Mouse (Mus musculus) forebrain, embryonic 10.5 days (tissue): Measurements from ENCODE around the gene 1700001C19Rik. TPM values are rescaled to one million over a fixed set of nuclear protein-coding genes. Genes with fewer than 3 reads are reported as not detected.

Experiments
- DNase-seq: peaks from one replicate; pipeline ENCODE4 v3.0.0-alpha.2; 2017; ENCODE audit warnings: low spot score; ENCODE audit errors: extremely low spot score
- H3K27ac ChIP-seq: fragments of 300-500 bp; sonication (generic); 2 replicates; pipeline ENCODE4 v1.5.1; 2016; ENCODE audit warnings: mild to moderate bottlenecking
- H3K27me3 ChIP-seq: fragments of 300-500 bp; sonication (generic); 2 replicates; pipeline ENCODE4 v1.6.1; 2016; ENCODE audit warnings: mild to moderate bottlenecking; ENCODE audit not compliant: poor library complexity, severe bottlenecking
- H3K36me3 ChIP-seq: fragments of 300-500 bp; sonication (generic); replicated peaks from 2 replicates; pipeline ENCODE4 v1.6.1; 2016; ENCODE audit warnings: mild to moderate bottlenecking, moderate library complexity
- H3K4me1 ChIP-seq: fragments of 300-500 bp; sonication (generic); 2 replicates; pipeline ENCODE4 v1.6.1; 2016
- H3K4me3 ChIP-seq: fragments of 300-500 bp; sonication (generic); 2 replicates; pipeline ENCODE4 v1.5.1; 2016; ENCODE audit warnings: mild to moderate bottlenecking, moderate library complexity
- H3K9me3 ChIP-seq: fragments of 300-500 bp; sonication (generic); 2 replicates; pipeline ENCODE4 v1.6.1; 2016; ENCODE audit warnings: mild to moderate bottlenecking, moderate library complexity
- WGBS: fragments of 180-500 bp; shearing (Covaris S2); methylation state at CpG from one replicate; pipeline ENCODE4 v1.1.7; 2016; 5-methylcytosine and 5-hydroxymethylcytosine counted together
- polyA plus RNA-seq: library from polyadenylated mRNA; unstranded; fragments of >200 nt; fragmentation: Nextera tagmentation; extraction: Ambion mirVana; gene quantifications from 2 replicates; pipeline ENCODE4 v1.2.1, GENCODE M21; 2016

The 1700001C19Rik gene
- polyA plus RNA-seq, 1 experiment from 2014 or later: not detected

- Histone ChIP-seq H3K4me1 (peaks cover 12% of the 10 kb centered on the region), H3K4me3 (no peak overlapping the region), H3K27me3 (peaks cover 37% of the 10 kb centered on the region), H3K36me3 (no peaks in the 10 kb centered on the region), H3K9me3 (no peaks in the 10 kb centered on the region), H3K27ac (no peak overlapping the region)
- 86% methylated on average over 13 of the region's 13 CpGs for WGBS
- no peak for DNase-seq
Measured at GRCm38 (mm10) chr17:47458310-47458709, 21.1 kb upstream of the 1700001C19Rik start.

- peaks cover 16% of the 10 kb centered on the region for H3K4me1 ChIP-seq
- peaks cover 3% of the 10 kb centered on the region for H3K27me3 ChIP-seq
- WGBS: 86% methylated on average over 8 of the region's 8 CpGs
- no peak overlapping the region for H3K27ac ChIP-seq
- DNase-seq: no peak
- H3K36me3 ChIP-seq: no peaks in the 10 kb centered on the region
- no peak overlapping the region for H3K4me3 ChIP-seq
- no peaks in the 10 kb centered on the region for H3K9me3 ChIP-seq
Measured at GRCm38 (mm10) chr17:47454675-47455074, 17.5 kb upstream of the 1700001C19Rik start.

GRCm38 (mm10) chr17:47452886-47453285 is 15.7 kb upstream of the 1700001C19Rik start:
- DNase-seq: no peak
- Histone ChIP-seq H3K4me1 (peaks cover 27% of the 10 kb centered on the region), H3K27ac (no peak overlapping the region), H3K27me3 (no peaks in the 10 kb centered on the region; the same call in 1 of the 2 replicates), H3K36me3 (no peaks in the 10 kb centered on the region), H3K9me3 (no peaks in the 10 kb centered on the region), H3K4me3 (no peak overlapping the region)
- WGBS: 52% methylated on average over 7 of the region's 7 CpGs

GRCm38 (mm10) chr17:47450880-47451565 is 13.8 kb upstream of the 1700001C19Rik start:
- no peak overlapping the region for H3K27ac ChIP-seq
- H3K9me3 ChIP-seq: no peaks in the 10 kb centered on the region
- peaks cover 30% of the 10 kb centered on the region for H3K4me1 ChIP-seq
- H3K36me3 ChIP-seq: no peaks in the 10 kb centered on the region
- no peak overlapping the region for H3K4me3 ChIP-seq
- no peak for DNase-seq
- H3K27me3 ChIP-seq: no peaks in the 10 kb centered on the region; the same call in 1 of the 2 replicates
- WGBS: 80% methylated on average over 12 of the region's 12 CpGs

- Histone ChIP-seq H3K4me3 (no peak overlapping the region), H3K36me3 (no peaks in the 10 kb centered on the region), H3K27me3 (no peaks in the 10 kb centered on the region; the same call in 1 of the 2 replicates), H3K9me3 (no peaks in the 10 kb centered on the region), H3K4me1 (peaks cover 31% of the 10 kb centered on the region), H3K27ac (peak overlapping the region; percentile 16; the same call in 1 of the 2 replicates)
- WGBS: 45% methylated on average over 7 of the region's 7 CpGs
- no peak for DNase-seq
Measured at GRCm38 (mm10) chr17:47450239-47450638, 13.1 kb upstream of the 1700001C19Rik start.

GRCm38 (mm10) chr17:47449432-47449831 is 12.3 kb upstream of the 1700001C19Rik start:
- no peaks in the 10 kb centered on the region; the same call in 1 of the 2 replicates for H3K27me3 ChIP-seq
- peaks cover 28% of the 10 kb centered on the region for H3K4me1 ChIP-seq
- no peak overlapping the region for H3K4me3 ChIP-seq
- no peaks in the 10 kb centered on the region for H3K9me3 ChIP-seq
- H3K27ac ChIP-seq: no peak overlapping the region
- no peak for DNase-seq
- no peaks in the 10 kb centered on the region for H3K36me3 ChIP-seq
- WGBS: 67% methylated on average over 5 of the region's 5 CpGs

GRCm38 (mm10) chr17:47448523-47449372 is 11.6 kb upstream of the 1700001C19Rik start:
- Histone ChIP-seq H3K4me3 (no peak overlapping the region), H3K27me3 (no peaks in the 10 kb centered on the region; the same call in 1 of the 2 replicates), H3K9me3 (no peaks in the 10 kb centered on the region), H3K4me1 (peaks cover 28% of the 10 kb centered on the region), H3K36me3 (no peaks in the 10 kb centered on the region), H3K27ac (no peak overlapping the region)
- DNase-seq: no peak
- WGBS: 46% methylated on average over 8 of the region's 8 CpGs

GRCm38 (mm10) chr17:47446561-47446960 is 9.4 kb upstream of the 1700001C19Rik start:
- H3K4me3 ChIP-seq: no peak overlapping the region
- WGBS: 87% methylated on average over 11 of the region's 11 CpGs
- H3K27me3 ChIP-seq: peaks cover 10% of the 10 kb centered on the region; the same call in 1 of the 2 replicates
- no peaks in the 10 kb centered on the region for H3K9me3 ChIP-seq
- no peaks in the 10 kb centered on the region for H3K36me3 ChIP-seq
- DNase-seq: no peak
- H3K4me1 ChIP-seq: peaks cover 31% of the 10 kb centered on the region
- H3K27ac ChIP-seq: no peak overlapping the region

GRCm38 (mm10) chr17:47446025-47446424 is 8.8 kb upstream of the 1700001C19Rik start:
- no peak for DNase-seq
- Histone ChIP-seq H3K4me1 (peaks cover 35% of the 10 kb centered on the region), H3K9me3 (no peaks in the 10 kb centered on the region), H3K36me3 (no peaks in the 10 kb centered on the region), H3K4me3 (no peak overlapping the region), H3K27ac (no peak overlapping the region), H3K27me3 (peaks cover 13% of the 10 kb centered on the region)
- WGBS: 79% methylated on average over 9 of the region's 9 CpGs

GRCm38 (mm10) chr17:47445518-47445917 is 8.3 kb upstream of the 1700001C19Rik start:
- no peak overlapping the region for H3K27ac ChIP-seq
- H3K4me1 ChIP-seq: peaks cover 40% of the 10 kb centered on the region

GRCm38 (mm10) chr17:47444113-47444512 is 6.9 kb upstream of the 1700001C19Rik start:
- WGBS: 78% methylated on average over 6 of the region's 6 CpGs
- no peak for DNase-seq
- Histone ChIP-seq H3K4me3 (no peak overlapping the region), H3K27ac (no peak overlapping the region), H3K9me3 (no peaks in the 10 kb centered on the region), H3K4me1 (peaks cover 39% of the 10 kb centered on the region), H3K36me3 (no peaks in the 10 kb centered on the region), H3K27me3 (peaks cover 32% of the 10 kb centered on the region)

More at GRCm38 (mm10) chr17:47445518-47445917, 8.3 kb upstream of the 1700001C19Rik start:
- Histone ChIP-seq H3K27me3 (peaks cover 18% of the 10 kb centered on the region), H3K4me3 (no peak overlapping the region), H3K36me3 (no peaks in the 10 kb centered on the region), H3K9me3 (no peaks in the 10 kb centered on the region)
- WGBS: 82% methylated on average over 11 of the region's 11 CpGs
- DNase-seq: no peak

GRCm38 (mm10) chr17:47442271-47442670 is 5.1 kb upstream of the 1700001C19Rik start:
- WGBS: 80% methylated on average over 3 of the region's 3 CpGs
- Histone ChIP-seq H3K27me3 (peaks cover 50% of the 10 kb centered on the region), H3K9me3 (no peaks in the 10 kb centered on the region), H3K36me3 (no peaks in the 10 kb centered on the region), H3K27ac (no peak overlapping the region), H3K4me1 (peaks cover 38% of the 10 kb centered on the region), H3K4me3 (no peak overlapping the region)
- DNase-seq: no peak
